Mouse (Mus musculus) spleen, adult 12 weeks (tissue): ENCODE data around the gene Lgals4.

Source experiments
- DNase-seq: peaks from one replicate; pipeline ENCODE4 v3.0.0; 2022; ENCODE audit warnings: low spot score

The Lgals4 gene

DNA sequence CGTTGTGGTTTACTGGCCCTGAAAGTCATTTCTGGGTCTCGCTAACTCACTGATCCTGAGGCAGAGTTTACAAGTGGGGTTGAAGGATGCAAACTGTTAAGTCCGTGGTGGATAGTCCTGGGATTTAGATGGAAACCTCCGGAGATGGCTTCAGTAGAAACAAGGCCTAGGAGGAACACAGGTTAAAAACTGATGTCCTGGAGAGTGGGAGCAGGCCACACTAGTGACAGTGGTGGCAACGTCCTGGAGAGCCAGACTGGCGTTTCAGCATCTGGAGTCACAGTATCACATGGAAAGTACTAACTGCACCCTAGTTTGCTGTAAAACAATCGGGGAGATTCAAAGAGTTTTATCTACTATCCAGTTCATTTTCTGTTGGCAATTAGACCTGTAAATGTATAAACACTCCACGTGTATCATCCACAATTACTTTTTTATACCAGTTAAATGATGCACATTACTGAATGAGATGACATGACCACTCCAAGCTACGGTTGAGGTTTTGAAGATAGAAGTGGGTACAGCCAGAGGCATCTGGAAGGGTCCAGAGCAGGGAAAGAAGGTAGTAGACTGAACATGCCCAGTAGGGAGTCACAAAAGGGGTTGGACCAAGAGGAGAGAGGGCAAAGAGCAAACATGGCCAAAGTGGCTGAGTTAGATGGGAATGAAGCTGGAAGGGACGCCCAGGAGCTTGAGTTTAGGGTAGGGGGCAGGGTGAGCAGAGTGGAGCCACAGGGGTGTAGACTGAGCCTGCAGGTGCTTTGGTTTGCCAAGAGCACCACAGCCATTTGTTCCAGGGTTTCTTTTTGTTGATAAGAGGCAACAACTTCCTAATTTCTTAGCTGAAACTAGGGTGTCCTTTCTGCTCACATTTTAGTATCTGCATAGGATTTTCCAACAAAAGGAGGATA lies 10.4 kb upstream of the Lgals4 start:
- DNase-seq, result no peak

DNA sequence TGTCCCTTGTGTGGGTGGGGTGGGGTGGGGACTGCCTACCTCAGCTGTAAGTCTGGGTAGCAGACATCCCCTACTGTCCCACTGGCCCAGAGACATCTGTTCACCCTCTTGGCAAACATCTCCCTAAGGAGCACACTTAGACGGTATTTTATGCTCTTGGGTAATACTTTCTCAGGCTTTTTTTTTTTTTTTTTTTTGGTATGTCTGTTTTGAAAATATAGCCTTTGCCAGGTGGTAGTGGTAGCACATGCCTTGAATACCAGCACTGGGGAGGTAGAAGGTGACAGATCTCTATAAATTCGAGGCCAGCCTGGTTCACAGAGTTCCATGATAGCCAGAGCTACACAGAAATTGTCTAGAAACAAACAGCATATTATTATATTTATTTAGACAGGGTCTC lies 9.7 kb upstream of the Lgals4 start:
- no peak for DNase-seq

DNA sequence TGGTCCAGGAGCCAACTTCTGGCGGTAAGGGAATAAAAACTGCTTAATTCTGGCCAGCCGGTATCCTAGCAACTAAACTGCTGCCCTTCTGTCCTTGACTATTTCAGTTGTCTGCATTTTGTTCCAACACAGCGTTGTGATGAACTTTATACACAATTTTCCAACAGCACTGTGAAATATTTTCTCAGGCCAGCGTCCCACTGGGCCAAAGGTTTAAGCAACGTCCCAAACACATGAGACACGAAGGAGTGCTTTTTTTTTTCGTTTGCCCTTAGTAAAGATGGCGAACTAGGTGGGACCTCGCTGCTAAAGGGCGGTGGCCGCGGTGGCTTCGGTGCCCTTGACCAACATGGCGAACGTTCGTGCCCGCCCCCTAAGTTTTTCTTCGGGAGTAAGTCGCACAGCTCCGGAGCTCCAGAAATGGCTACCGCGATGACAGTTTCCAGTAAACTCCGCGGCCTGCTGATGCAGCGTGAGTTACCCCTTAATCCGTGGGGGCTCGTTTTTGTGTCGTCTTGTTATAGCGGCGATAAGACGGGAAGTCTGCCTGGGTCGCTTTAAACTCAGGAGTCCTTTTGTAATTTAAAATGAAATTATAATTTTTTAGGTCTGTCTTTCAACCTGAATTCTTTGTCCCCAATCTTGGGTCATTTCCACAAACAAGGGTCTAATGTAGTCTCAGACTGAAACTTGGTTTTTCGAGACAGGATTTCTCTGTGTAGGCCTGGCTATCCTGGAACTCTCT lies 8.5 kb upstream of the Lgals4 start, which contains the start of gene Ech1:
Gene Ech1, plus strand, starts transcription at position 277 of the 745 bp plus-strand sequence.
- peak; percentile 81 for DNase-seq

DNA sequence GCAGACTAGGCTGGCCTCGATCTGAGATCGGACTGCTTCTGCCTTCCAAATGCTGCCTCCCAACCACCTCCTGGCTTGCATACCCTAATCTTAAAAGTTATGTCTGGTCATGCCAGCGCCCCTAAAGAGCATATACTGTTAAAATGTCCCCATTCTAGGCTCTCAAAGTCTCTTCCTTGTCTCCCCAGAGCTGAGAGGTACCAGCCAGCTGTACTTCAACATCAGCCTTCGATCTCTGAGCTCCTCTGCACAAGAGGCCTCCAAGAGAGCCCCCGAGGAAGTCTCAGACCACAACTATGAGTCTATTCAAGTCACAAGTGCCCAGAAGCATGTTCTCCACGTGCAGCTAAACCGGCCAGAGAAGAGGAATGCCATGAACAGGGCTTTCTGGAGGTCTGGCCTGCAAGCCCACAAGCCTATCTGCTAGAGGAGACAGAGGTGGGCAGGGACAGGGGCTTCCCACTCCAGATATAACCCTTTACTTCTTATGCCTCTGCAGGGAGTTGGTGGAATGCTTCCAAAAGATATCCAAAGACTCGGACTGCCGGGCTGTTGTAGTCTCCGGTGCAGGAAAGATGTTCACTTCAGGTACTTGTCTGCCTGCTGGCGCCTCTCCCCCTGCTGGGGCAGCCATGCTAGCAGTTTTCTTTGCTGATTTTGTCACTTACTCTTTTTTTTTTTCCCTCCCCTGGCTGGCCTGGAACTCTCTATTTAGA lies 7.8 kb upstream of the Lgals4 start:
- DNase-seq, result no peak

DNA sequence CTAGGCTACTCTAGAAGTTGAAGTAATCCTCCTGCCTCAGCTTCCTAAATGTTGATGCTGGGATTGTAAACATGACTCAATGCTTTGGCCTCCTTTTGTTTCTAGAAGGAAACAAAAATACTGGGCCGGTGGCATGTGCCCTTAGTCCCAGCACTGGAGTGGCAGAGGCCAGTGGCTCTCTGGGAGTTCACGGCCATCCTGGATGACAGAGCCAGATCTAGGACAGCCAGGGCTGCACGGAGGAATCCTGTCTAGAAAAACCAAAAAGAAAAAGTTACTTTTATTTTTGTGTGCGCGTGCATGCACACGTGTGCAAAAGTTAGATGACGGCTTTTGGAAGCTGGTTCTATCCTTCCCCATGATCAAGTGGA lies 7.3 kb upstream of the Lgals4 start:
- no peak for DNase-seq

DNA sequence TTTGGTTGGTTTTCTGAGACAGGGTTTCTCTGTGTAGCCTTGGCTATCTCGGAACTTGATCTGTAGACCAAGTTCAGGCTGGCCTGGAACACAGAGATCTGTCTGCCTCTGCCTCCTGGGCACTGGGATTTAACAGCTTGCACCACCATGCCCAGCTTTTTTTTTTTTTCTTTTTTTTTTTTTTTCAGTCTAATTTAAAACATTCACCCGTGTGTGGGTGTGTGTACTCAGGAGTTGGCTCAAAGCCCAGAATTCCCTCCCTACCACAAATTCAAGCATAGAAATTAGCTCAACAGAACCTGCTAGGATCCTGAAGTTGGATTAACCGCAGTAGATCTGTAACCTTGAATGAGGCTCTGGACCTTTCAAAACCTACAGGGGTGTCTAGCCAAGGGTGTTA lies 6.3 kb upstream of the Lgals4 start:
- no peak for DNase-seq

DNA sequence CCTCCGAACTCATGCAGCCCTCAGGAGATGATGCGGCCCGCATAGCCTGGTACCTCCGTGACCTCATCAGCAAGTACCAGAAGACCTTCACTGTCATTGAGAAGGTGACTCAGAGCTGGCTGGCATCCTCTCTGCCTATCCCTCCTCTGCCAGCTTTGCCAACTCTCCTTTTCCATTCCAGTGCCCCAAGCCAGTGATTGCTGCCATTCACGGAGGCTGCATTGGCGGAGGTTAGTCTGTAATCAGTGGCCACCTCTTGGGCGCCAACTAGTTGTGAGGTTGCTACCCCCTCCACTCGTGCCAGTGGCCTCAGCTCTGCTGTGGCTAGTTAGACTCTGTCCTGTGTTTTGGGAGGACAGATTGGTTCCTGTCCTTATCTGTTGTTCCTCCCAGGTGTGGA lies 3.8 kb upstream of the Lgals4 start:
- no peak for DNase-seq

DNA sequence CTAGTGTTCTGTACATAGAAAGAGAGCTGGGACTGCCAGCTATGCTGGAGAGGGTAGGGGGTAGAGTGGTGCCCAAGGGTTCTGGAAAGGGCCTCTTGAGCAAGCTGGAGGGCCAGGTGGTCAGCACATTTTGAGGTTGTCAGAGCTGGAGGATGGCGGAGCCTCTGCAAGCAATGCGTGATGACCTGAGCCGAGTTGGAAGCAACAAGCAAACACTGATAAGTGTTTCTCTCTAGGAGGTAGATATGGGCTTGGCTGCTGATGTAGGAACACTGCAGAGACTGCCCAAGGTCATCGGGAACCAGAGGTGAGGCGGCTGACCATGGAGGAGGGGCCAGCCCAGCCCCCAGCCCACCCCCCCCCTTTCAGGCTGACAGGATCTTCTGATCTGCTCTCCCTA lies 2.7 kb upstream of the Lgals4 start:
- no peak for DNase-seq

DNA sequence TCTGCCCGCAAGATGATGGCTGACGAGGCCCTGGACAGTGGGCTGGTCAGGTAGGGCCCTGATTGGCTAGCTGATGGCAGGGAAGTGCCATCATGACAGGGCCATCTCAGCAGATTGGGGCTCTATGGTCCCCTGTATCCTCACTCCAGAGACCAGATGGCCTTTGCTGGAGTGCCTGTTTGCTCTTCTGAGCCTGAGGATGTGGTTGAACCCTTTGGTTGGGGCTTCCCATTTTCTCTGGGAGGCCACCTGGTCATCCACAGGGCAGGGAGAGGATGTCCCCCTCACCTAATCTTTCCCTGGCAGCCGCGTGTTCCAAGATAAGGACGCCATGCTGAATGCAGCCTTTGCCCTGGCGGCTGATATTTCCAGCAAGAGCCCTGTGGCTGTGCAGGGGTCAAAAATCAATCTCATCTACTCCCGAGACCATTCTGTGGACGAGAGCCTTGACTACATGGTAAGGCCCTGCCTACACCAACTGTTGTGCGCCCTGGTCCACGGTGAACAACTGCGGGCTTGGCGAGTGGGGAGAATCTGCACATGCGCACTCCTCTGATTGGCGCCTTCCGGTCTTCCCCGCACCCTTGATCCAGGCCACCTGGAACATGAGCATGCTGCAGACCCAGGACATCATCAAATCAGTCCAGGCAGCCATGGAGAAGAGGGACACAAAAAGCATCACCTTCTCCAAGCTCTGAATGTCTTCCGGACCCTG lies 2.1 kb upstream of the Lgals4 start:
- no peak for DNase-seq

DNA sequence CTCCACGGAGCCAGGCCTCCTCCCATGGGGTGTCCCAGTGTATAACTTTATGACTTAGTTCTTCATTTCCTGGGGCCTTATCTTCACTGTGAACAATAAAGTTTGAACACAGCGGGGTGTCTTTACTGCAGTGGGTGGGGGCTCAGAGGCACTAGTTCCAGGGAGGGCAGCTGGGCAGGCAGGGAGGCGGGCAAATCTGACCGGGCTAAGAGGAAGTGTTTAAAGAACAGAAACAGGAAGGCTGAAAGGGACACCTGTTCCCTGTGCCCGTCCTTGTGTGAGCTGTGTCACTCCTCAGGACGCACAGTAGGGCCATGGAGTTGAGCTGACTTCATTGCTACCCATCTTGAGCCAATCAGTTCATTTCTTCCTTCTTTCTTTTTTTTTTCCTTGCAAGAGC lies 1.5 kb upstream of the Lgals4 start:
- DNase-seq, result no peak

DNA sequence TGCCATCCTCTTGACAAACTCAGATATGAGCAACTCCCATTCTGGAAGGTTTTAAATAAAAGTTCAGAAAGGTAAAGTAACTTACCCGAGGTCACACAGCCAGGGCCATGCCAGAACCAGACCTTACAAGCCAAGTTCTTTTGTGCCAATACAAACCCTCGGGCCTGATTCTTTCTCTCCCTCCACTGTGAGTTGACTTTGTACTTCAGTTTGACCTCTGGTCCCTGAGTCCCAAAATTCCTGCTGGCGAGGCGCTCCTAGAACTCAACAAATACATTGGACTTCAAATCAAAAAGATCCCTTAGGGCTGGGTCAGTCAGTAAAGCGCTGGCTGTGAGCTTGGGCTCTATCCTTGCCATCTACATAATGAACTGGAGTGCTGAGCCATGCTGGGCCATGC lies 3.3 kb downstream of the Lgals4 start:
- DNase-seq, result no peak

DNA sequence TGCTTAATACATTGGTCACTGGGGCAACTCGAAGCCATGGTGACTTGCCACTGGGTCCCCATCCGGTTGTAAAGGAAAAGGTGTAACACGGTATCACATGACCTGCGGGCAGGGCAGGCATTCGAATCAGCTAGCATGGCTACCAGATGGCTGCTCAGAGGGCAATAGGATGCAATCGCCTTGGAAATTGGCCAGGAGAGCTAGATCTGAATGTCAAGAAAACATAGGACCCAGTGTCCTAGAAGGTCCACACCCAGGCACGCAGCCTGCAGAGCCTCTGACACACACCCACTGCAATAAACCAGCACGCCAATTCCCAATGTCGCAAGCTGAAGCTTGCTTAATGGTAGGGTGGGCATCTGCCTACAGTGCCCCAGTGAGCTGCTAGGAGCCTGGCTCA lies 4.7 kb downstream of the Lgals4 start:
- DNase-seq, result no peak

DNA sequence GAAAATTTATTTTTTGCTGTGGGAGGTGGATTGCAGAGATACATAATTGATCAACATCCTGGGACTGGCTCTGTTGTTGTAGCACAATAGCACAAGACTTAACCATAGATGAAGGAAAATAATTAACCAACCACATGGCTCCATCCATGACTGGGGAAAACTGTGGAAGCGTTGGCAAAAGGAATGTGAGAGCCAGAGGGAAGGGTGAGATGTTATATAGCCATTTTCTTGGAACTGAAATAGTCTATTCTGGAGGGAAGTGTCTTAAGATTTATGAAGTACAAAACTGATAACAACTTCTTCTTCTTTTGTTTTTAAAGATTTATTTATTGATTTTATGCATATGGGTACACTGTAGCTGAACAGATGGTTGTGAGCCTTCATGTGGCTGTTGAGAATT lies 13.6 kb downstream of the Lgals4 start:
- no peak for DNase-seq

DNA sequence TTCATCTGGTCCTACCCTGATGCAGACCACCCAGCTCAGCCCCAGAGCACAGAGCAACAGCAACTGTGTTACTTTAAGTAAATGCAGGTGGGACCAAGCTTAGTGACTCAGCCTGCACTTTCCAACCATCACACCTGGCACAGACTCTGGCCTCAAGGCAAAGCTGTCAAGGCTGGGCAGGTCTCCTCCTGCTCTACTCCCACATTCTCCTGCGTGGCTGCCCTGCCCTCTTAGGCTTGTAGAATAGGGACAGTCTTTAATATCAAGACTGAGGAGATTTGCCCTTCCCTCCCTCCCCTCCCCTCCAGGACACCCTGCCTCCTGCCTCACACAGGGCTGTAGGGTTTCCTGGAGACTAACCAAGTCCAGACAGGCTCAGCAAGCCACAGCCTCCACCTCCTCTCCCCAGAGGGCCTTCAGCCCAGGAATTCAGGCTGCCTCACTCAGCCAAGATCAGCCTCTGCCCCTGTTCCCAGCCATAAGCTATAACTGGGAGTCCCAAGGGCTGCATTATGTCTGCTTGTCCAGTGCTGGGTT lies 16.1 kb downstream of the Lgals4 start:
- DNase-seq, result no peak

DNA sequence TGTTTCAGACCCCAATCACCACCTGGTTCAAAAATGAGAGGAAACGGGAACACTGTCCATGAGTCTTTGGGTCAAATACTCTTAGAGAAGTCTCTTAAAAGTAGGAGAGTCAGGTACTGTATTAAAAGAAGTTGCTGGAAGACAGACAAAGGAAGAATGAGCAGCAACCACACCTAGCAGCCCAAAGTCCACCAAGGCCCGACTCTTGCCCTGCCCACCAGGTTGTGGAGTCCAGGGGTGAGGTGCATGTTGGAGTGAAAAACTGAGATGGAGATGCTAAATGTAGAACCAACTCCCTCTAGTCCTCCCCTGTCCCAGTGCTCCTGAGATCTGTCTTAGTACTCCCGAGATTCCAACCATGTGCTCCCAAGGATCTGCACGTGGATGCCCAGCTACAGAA lies 17.0 kb downstream of the Lgals4 start:
- no peak for DNase-seq

DNA sequence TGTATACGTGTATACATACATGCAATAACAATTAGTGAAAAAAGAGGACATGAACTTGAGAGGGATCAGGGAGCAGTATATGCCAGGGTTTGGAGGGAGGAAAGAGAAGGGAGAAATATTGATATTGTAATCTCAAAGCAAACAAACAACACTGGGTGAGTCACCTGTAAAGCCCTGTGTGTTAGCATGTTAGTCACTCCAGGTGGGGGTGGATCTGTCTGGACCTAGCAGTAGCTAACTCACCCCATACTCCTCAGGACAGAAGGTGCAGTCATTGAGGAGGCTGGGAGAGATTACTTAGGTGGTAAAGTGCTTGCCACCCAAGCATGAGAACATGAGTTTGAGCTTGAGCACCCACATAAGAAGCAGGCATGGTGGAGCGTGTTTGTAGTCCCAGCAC lies 26.3 kb downstream of the Lgals4 start:
- no peak for DNase-seq

DNA sequence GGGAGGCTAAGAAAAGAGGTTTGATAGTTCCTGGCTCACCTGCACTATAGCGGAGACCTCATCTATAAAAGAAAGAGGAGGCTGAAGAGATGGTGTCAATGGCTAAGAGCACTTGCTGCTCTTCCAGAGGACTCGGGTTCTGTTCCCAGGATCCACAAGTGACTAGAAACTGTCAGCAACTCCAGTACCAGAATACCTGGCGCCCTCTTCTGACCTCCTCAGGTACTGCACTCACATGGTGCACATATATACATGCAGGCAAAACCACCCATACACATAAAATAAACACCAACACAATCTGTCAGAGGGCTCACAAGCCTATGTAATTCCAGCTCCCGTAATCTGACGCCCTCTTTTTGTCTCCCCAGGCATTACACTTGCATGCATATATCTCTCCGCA lies 27.2 kb downstream of the Lgals4 start:
- DNase-seq, result no peak

DNA sequence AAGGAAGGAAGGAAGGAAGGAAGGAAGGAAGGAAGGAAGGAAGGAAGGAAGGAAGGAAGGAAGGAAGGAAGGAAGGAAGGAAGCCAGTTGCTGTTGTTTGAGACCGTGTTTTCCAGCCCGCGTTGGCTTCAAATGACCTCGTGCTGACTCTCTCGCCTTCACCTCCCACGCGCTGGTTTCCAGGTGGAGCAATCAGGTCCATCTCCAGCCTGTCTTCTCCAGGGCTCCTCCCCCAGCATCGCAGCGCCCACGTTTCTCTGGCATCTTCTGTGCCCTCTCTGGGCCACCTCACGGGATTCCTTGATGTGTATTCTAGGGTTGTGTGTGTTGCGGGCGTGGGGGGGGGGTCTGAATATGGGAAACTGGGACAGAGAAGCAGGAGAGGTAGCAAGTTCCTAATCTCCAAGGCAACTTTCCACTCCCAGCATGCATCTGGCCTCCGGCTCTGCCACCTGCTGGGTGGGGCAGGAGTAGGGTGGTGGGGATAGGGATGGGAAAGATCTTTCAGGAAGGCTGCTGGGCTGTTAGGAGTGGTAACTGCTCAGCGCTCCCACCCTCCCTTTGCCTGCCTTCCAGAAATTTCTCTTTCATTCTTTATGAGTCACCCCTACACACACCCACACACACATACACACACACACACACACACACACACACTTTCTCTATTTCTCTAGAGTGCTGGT lies 29.3 kb downstream of the Lgals4 start:
- no peak for DNase-seq

DNA sequence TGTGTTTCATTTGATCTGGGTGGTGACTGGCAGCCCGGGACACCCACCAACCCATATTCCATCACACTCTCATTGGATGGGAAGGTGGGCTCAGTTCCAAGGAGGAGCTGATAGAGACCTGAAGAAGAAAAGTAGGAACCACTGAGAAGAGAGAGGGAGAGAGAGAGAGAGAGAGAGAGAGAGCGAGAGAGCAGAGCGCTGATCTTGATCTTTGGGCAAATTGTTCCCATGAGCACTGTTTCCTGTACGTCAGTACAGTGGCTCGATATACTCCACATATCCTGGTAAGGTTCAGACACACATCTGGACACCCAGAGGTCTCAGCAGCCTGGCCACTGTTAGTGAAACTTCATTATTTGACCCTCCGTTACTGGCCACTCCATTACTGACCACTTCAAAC lies 29.9 kb downstream of the Lgals4 start, which contains the start of gene Lgals7:
Gene Lgals7, plus strand, starts transcription at position 314 of the 400 bp plus-strand sequence.
- DNase-seq, result no peak

DNA sequence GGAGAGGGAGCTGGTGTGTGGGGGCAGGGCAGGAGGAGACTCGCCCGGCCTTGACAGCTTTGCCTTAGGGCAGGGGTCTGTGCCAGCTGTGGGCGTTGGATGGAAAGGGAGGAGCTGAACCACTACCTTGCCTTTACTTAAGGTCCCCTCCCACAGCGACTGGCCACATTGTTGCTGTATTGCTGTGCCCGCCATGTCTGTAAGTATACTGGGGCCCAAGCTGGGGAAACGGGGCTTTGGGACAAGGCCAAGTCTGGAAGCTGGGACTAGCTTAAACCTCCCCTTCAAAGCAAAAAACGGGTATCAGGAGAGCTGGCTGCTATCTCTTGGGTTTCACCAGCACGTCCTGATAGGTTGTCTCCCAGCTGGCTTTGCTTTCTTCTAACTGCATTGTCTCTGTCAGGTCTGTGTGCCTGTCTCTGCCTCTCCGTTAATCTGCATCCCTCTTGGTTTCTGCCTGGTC lies 30.7 kb downstream of the Lgals4 start:
- DNase-seq, result no peak
